Mouse (Mus musculus) 3T3-L1 (cell line): ENCODE data around the gene Olfr103.

ENCODE experiments used
- DNase-seq: peaks from one replicate; pipeline ENCODE4 v3.0.0-alpha.2; 2015; ENCODE audit warnings: low read depth, low spot score

The Olfr103 gene

GRCm38 (mm10) chr17:37339598-37339997 lies at the start of gene Olfr103:
TSS of gene Olfr103 (minus strand) at chr17:37339698.
- no peak for DNase-seq

- DNase-seq: no peak
Measured at GRCm38 (mm10) chr17:37378733-37379132, 39.2 kb upstream of the Olfr103 start, which contains the start of gene Olfr105-ps. TSS of gene Olfr105-ps (plus strand) at chr17:37379033.

GRCm38 (mm10) chr17:37359282-37359681 lies 19.8 kb upstream of the Olfr103 start, which contains the start of gene Olfr104-ps:
TSS of gene Olfr104-ps (plus strand) at chr17:37359582.
- no peak for DNase-seq

GRCm38 (mm10) chr17:37316954-37317353 lies 22.5 kb downstream of the Olfr103 start, which contains the start of gene Olfr102:
TSS of gene Olfr102 (minus strand) at chr17:37317054.
- DNase-seq: no peak

- DNase-seq: no peak
Measured at GRCm38 (mm10) chr17:37310146-37310699, 29.3 kb downstream of the Olfr103 start.

- peak; percentile 49 for DNase-seq
Measured at GRCm38 (mm10) chr17:37308483-37308882, 31.0 kb downstream of the Olfr103 start.

GRCm38 (mm10) chr17:37304213-37304612 lies 35.3 kb downstream of the Olfr103 start, which contains the start of gene Olfr101:
TSS of gene Olfr101 (minus strand) at chr17:37304313.
- no peak for DNase-seq
